Mouse (Mus musculus): ENCODE results near the gene 1500015O10Rik.

GRCm38 (mm10) chr1:43781672-43782071 is 51.3 kb downstream of the 1500015O10Rik start:
- no peak for TF ChIP-seq CTCF (IDR thresholded peaks at IDR 0.05; ENCODE audit: control insufficient read depth, insufficient read depth, insufficient read length)
- TF ChIP-seq MYOG (IDR thresholded peaks at IDR 0.05; ENCODE audit: control insufficient read depth, extremely low read depth, insufficient read length) = no peak
- no peak for TF ChIP-seq MAX (IDR thresholded peaks at IDR 0.05)
- TF ChIP-seq CEBPB (IDR thresholded peaks at IDR 0.05; ENCODE audit: low read depth) = no peak
- no peak for TF ChIP-seq MYOD1 (IDR thresholded peaks at IDR 0.05; ENCODE audit: control insufficient read depth, insufficient read length, low read depth)
